Mouse (Mus musculus) brown adipose tissue, adult 24 weeks (tissue): Measurements from ENCODE around the gene Hcfc1r1. TPM values are rescaled to one million over a fixed set of nuclear protein-coding genes. Genes with fewer than 3 reads are reported as not detected.

Experiments used
- H3K27ac ChIP-seq: fragments of 200-500 bp; replicated peaks from 2 replicates; pipeline ENCODE4 v1.5.1; 2012; ENCODE audit warnings: low read depth, mild to moderate bottlenecking, low read length
- H3K4me1 ChIP-seq: fragments of 200-500 bp; 2 replicates; pipeline ENCODE4 v1.6.1; 2012; ENCODE audit warnings: low read length, mixed read lengths; ENCODE audit not compliant: control insufficient read depth, insufficient read depth, insufficient read length
- H3K4me3 ChIP-seq: fragments of 200-500 bp; 2 replicates; pipeline ENCODE4 v1.5.1; 2012; ENCODE audit warnings: low read depth, mild to moderate bottlenecking, low read length, moderate library complexity; ENCODE audit not compliant: insufficient read depth
- polyA plus RNA-seq: library from polyadenylated mRNA; stranded (reverse); fragments of >200 nt; gene quantifications from 2 replicates; pipeline ENCODE4 v1.2.4, GENCODE M21; 2012; ENCODE audit not compliant: missing spikeins, insufficient read depth, insufficient read length

The Hcfc1r1 gene
- polyA plus RNA-seq, 1 experiment: 292 TPM

- Histone ChIP-seq H3K4me3 (no peak overlapping the region), H3K27ac (no peak overlapping the region)
Observed at GRCm38 (mm10) chr17:23682530-23682929, 9.1 kb downstream of the Hcfc1r1 start.

GRCm38 (mm10) chr17:23683226-23683625 is 9.8 kb downstream of the Hcfc1r1 start:
- Histone ChIP-seq H3K4me3 (no peak overlapping the region), H3K27ac (no peak overlapping the region), H3K4me1 (no peaks in the 10 kb centered on the region)

More at GRCm38 (mm10) chr17:23682530-23682929, 9.1 kb downstream of the Hcfc1r1 start:
- H3K4me1 ChIP-seq: no peaks in the 10 kb centered on the region

- H3K4me1 ChIP-seq: no peaks in the 10 kb centered on the region
- no peak within 1 kb of the TSS for H3K27ac ChIP-seq
- no peak within 1 kb of the TSS for H3K4me3 ChIP-seq
Observed at GRCm38 (mm10) chr17:23683856-23684672, 10.7 kb downstream of the Hcfc1r1 start, which contains the start of gene Cldn9. Cldn9 (minus strand) TSS chr17:23684026.

DNA sequence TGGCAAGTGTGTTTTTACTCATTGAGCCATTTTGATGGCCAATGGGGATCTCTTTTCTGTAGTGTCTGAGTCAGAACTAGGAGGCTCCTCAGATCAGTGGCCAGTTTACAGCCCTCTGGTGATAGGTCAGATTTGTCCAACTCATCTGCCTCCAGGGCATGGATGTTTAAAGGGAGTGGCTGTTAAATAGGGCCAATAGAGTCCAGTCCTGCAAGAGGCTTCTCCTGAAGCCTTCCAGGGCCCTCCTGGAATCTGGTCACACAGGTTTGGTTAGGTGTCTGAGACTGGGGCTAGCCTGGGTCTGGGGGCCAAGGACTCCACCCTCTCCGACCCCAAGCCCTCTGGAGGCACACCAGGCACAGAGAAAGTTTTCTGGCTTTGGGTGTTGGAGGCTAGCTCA is 21.1 kb downstream of the Hcfc1r1 start:
- Histone ChIP-seq H3K4me1 (no peaks in the 10 kb centered on the region), H3K4me3 (no peak overlapping the region), H3K27ac (no peak overlapping the region)

DNA sequence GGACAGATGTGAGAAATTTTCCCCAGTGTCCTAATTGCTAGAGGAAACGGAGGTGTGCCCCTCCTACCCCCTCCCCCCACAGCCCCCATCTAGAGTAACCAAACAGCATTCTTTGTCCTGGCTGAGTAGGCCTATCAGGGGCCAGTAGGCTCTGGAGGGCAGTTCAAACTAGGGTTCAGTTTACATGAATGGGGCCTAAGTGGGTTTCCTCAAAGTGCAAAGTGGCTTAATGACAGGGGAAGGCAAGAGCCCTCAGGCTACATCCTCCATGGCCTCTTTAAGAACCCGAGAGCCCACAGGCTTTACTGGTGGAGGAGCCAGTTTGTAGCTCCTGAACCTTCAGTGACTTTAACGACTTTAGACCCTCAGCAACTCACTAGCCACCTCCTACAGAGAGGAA is 22.4 kb downstream of the Hcfc1r1 start:
- H3K4me1 ChIP-seq: no peaks in the 10 kb centered on the region
- no peak overlapping the region for H3K27ac ChIP-seq

DNA sequence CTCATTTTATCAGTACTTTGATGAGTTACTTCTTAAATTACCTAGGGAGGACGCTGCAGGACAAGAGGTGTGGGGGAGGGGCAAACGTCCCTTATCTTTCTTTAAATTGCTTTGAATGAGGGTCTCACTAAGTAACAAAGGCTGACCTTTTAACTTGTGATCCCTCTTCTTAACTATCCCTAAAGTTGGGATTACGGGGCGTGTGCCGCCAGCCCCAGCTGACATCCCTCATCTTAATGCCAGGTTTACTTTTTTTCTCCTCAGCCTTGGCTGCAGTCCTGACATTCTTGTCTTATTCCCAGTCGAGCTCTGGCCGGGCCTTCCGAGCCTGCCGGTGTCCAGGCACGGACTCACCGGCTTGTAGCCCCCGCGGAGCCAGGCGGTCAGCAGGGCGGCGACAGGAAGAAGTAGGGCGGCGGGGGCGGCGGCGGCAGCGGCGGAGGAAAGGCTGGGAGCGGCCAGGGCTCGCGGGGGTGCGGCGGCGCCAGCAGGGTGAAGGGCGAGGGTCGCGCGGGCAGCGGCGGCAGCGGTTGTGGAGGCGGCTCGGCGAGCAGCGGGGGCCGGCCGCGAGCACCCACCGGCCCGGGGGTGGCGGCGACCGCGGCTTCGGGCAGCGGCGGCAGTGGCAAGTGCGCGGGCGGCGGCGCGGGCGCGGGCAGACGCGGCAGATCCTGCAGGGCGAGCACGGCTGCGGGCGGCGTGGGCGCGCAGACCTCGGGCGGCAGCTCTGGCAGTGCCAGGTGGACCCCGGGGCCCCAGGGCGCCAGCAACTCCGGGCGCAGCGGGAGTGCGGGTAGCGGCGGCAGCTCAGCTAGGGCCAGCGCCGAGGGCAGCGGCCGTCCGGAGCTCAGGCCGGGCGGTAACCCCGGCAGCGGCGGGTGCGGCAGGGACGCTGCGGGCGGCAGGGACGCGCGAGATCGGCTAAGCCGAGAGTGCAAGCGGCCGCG is 26.0 kb downstream of the Hcfc1r1 start:
- Histone ChIP-seq H3K4me3 (peak overlapping the region; percentile 67), H3K27ac (no peak overlapping the region), H3K4me1 (no peaks in the 10 kb centered on the region)

More for the DNA sequence above, 22.4 kb downstream of the Hcfc1r1 start:
- no peak overlapping the region for H3K4me3 ChIP-seq

GRCm38 (mm10) chr17:23700079-23700478 is 26.7 kb downstream of the Hcfc1r1 start:
- H3K4me3 ChIP-seq: peak overlapping the region; percentile 67
- H3K4me1 ChIP-seq: no peaks in the 10 kb centered on the region
- no peak overlapping the region for H3K27ac ChIP-seq

- Histone ChIP-seq H3K4me1 (no peaks in the 10 kb centered on the region), H3K4me3 (no peak overlapping the region), H3K27ac (no peak overlapping the region)
Observed at GRCm38 (mm10) chr17:23703301-23703700, 29.9 kb downstream of the Hcfc1r1 start.

- Histone ChIP-seq H3K27ac (no peak overlapping the region), H3K4me1 (no peaks in the 10 kb centered on the region), H3K4me3 (no peak overlapping the region)
Observed at GRCm38 (mm10) chr17:23704741-23705140, 31.3 kb downstream of the Hcfc1r1 start.

GRCm38 (mm10) chr17:23705525-23706104 is 32.2 kb downstream of the Hcfc1r1 start:
- Histone ChIP-seq H3K4me1 (no peaks in the 10 kb centered on the region), H3K4me3 (no peak overlapping the region), H3K27ac (no peak overlapping the region)

GRCm38 (mm10) chr17:23706212-23706611 is 32.8 kb downstream of the Hcfc1r1 start:
- no peak overlapping the region for H3K27ac ChIP-seq
- H3K4me1 ChIP-seq: no peaks in the 10 kb centered on the region
- no peak overlapping the region for H3K4me3 ChIP-seq

DNA sequence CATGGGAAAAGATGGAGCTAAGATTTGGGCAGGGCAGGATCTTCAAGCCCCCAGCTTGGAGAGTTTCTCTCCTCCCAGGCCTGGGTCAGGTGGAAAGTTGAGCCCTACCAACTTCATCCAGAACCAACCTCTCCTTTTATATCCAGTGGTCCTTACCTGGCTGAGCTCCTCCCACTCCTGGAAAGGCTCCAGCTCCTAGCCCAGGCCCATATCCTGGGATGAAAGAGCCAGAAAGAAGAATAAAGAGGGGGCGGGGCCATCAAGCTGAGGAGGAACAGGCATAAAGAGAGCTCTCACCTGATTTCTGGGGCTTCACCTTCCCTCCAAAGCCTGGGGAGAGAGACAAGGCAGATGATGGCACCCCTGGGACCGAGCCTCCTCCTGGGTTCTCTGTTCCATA is 43.6 kb downstream of the Hcfc1r1 start:
- Histone ChIP-seq H3K27ac (no peak overlapping the region), H3K4me1 (no peaks in the 10 kb centered on the region), H3K4me3 (no peak overlapping the region)

GRCm38 (mm10) chr17:23719455-23719854 is 46.1 kb downstream of the Hcfc1r1 start:
- Histone ChIP-seq H3K27ac (no peak overlapping the region), H3K4me1 (no peaks in the 10 kb centered on the region), H3K4me3 (no peak overlapping the region)

DNA sequence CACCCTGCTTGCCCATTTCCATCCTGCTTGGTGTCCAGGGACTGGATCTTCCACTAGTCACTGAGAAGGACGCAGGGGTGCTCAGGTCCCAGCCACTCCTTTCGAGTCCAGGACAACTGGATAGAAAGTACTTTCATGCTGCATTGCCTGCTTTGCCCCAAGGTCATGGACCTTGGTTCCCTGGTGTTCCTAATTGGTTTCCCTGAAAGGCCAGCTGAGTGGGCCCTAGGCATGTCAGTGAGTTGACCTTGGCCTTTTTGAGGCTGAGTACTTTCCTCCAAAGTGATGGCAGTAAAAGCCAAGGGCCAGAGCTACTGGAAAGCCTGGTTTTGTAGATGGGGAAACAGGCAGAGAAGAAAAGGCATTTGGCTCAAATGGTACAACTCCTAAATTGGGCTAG is 48.5 kb downstream of the Hcfc1r1 start:
- Histone ChIP-seq H3K4me3 (no peak overlapping the region), H3K27ac (no peak overlapping the region)

More for the DNA sequence above, 48.5 kb downstream of the Hcfc1r1 start:
- H3K4me1 ChIP-seq: no peaks in the 10 kb centered on the region
